Mouse (Mus musculus) Patski (cell line): ENCODE results near the gene Vmn1r173. TPM values are rescaled to one million over a fixed set of nuclear protein-coding genes. Genes with fewer than 3 reads are reported as not detected.
"Not testable (repeated sequence)": the region's sequence is repeated elsewhere in the genome, so short reads cannot be mapped to it uniquely, and the experiment has no call there.

Experiments used
- ATAC-seq: fragments of 100-300 bp; one replicate; pipeline ENCODE4 v1.8.0; 2021
- CTCF ChIA-PET: fragments of 350-600 bp; sonication (Branson Sonifier 250); formaldehyde crosslinking; loops from one replicate; lab custom pipeline; 2022; ENCODE audit warnings: inconsistent platforms; lab: Charles Lee
- POLR2A ChIA-PET: fragments of 350-600 bp; sonication (Branson Sonifier 250); formaldehyde crosslinking; loops from one replicate; lab custom pipeline; 2022; ENCODE audit warnings: antibody characterized with exemption, inconsistent platforms; lab: Charles Lee
- DNase-seq: peaks from one replicate; pipeline ENCODE4 v3.0.0-alpha.2; 2011; ENCODE audit warnings: low read depth, low spot score
- H3K27me3 ChIP-seq: fragments of 371-371 bp; one replicate; pipeline ENCODE4 v1.5.1; 2021
- CTCF ChIP-seq: fragments of 100-300 bp; IDR thresholded peaks from one replicate; pipeline ENCODE4 v1.5.1; 2021
- in situ Hi-C: fragments of 300-500 bp; cut with MboI; formaldehyde crosslinking; loops from 3 replicates; pipeline ENCODE4 v1.11.1; 2018; ENCODE audit warnings: low pct_unique_long_range_greater_than_20kb, mixed read lengths
- polyA plus RNA-seq: library from polyadenylated mRNA; unstranded; gene quantifications from one replicate; pipeline ENCODE4 v1.2.3, GENCODE M21; 2021

The Vmn1r173 gene
- polyA plus RNA-seq = not detected

DNA sequence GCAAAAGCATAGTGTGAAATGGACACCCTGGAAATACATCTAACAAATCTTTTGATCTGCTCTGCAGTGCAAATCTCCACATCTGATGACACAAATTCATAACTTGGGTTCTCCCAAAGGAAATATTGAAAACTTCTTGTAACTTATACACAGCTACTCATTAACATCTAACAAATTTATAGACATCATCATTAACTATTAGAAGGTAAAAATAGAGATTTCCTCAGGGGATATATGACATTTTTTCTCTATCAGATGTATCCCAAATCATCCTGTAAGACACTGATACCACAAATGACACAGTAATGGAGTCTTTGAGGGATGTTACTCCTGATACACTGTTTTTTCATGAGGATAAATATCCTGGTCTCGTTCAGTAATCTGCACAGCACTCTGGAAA, at the start of gene Vmn1r173:
Gene Vmn1r173 (plus strand): TSS at position 301 of the 400 bp plus-strand sequence.
- POLR2A ChIA-PET, DNase-seq, in situ Hi-C loops, H3K27me3 ChIP-seq, ATAC-seq, CTCF ChIA-PET: not testable (repeated sequence)

DNA sequence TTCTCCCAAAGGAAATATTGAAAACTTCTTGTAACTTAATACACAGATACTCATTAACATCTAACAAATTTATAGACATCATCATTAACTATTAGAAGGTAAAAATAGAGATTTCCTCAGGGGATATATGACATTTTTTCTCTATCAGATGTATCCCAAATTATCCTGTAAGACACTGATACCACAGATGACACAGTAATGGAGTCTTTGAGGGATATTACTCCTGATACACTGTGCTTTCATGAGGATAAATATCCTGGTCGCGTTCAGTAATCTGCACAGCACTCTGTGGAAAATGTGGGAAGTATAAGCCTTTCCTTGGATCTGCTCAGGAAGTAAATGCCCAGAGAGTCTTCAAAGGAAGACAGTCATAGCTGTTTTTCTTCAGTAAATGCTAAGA, 42.5 kb upstream of the Vmn1r173 start, which contains the start of gene Vmn1r172:
Gene Vmn1r172 (plus strand): TSS at position 301 of the 400 bp plus-strand sequence.
- CTCF ChIA-PET = no interaction called here
- DNase-seq (no peak), ATAC-seq (no peak)
- in situ Hi-C loops = no loop called here
- no peaks in the 10 kb centered on the region for H3K27me3 ChIP-seq
- POLR2A ChIA-PET = no interaction called here
- no peak for TF ChIP-seq CTCF

DNA sequence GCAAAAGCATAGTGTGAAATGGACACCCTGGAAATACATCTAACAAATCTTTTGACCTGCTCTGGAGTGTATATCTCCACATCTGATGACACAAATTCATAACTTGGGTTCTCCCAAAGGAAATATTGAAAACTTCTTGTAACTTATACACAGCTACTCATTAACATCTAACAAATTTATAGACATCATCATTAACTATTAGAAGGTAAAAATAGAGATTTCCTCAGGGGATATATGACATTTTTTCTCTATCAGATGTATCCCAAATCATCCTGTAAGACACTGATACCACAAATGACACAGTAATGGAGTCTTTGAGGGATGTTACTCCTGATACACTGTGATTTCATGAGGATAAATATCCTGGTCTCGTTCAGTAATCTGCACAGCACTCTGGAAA, 51.5 kb downstream of the Vmn1r173 start, which contains the start of gene Vmn1r174:
Gene Vmn1r174 (plus strand): TSS at position 301 of the 400 bp plus-strand sequence.
- ATAC-seq, H3K27me3 ChIP-seq, CTCF ChIA-PET, POLR2A ChIA-PET, in situ Hi-C loops, DNase-seq: not testable (repeated sequence)

Other genes starting within 250 kb of the Vmn1r173 start
- not detected for gene Vmn1r167, start 193.5 kb upstream of the Vmn1r173 start, polyA plus RNA-seq
- gene Vmn1r168, start 161.0 kb upstream of the Vmn1r173 start, polyA plus RNA-seq = not detected
- not detected for gene Vmn1r169, start 125.2 kb upstream of the Vmn1r173 start, polyA plus RNA-seq
- not detected for gene Vmn1r170, start 94.5 kb upstream of the Vmn1r173 start, polyA plus RNA-seq
- gene Vmn1r171, start 70.0 kb upstream of the Vmn1r173 start, polyA plus RNA-seq = not detected
- gene Vmn1r172, start 42.4 kb upstream of the Vmn1r173 start, polyA plus RNA-seq = not detected
- not detected for gene Vmn1r174, start 51.6 kb downstream of the Vmn1r173 start, polyA plus RNA-seq
- gene Vmn1r175, start 109.9 kb downstream of the Vmn1r173 start, polyA plus RNA-seq = not detected
- gene Vmn1r176, start 136.7 kb downstream of the Vmn1r173 start, polyA plus RNA-seq = not detected
- gene Vmn1r177, start 165.7 kb downstream of the Vmn1r173 start, polyA plus RNA-seq = not detected
- not detected for gene Vmn1r178, start 191.3 kb downstream of the Vmn1r173 start, polyA plus RNA-seq
- not detected for gene Vmn1r179, start 226.3 kb downstream of the Vmn1r173 start, polyA plus RNA-seq
- gene Vmn1r180, start 249.9 kb downstream of the Vmn1r173 start, polyA plus RNA-seq = not detected